Mouse (Mus musculus): Measurements from ENCODE around the gene Smok3c.
"Not testable (repeated sequence)": the region's sequence is repeated elsewhere in the genome, so short reads cannot be mapped to it uniquely, and the experiment has no call there.

Smok3c gene

GRCm38 (mm10) chr5:138052894-138053293, at the start of gene Smok3c:
TSS of gene Smok3c (plus strand) at chr5:138053194.
- DNase-seq (ENCODE audit: low spot score in 2 of 2) = not testable (repeated sequence)

GRCm38 (mm10) chr5:138009437-138009836, 43.6 kb upstream of the Smok3c start:
- DNase-seq (ENCODE audit: low spot score in 2 of 2) = no peak

GRCm38 (mm10) chr5:138012382-138012781, 40.6 kb upstream of the Smok3c start:
- DNase-seq (ENCODE audit: low spot score in 2 of 2) = no peak

GRCm38 (mm10) chr5:138016530-138016929, 36.5 kb upstream of the Smok3c start:
- no peak for DNase-seq (ENCODE audit: low spot score in 2 of 2)

GRCm38 (mm10) chr5:138016997-138017396, 36.0 kb upstream of the Smok3c start:
- no peak for DNase-seq (ENCODE audit: low spot score in 2 of 2)

GRCm38 (mm10) chr5:138019577-138019976, 33.4 kb upstream of the Smok3c start:
- DNase-seq (ENCODE audit: low spot score in 2 of 2) = not testable (repeated sequence)

- DNase-seq (ENCODE audit: low spot score in 2 of 2) = not testable (repeated sequence)
Measured at GRCm38 (mm10) chr5:138020961-138021479, 32.0 kb upstream of the Smok3c start, which contains the start of the genes Smok3a and Smok3b. TSS of gene Smok3a (plus strand) at chr5:138021261. TSS of gene Smok3b (plus strand) at chr5:138021429.

GRCm38 (mm10) chr5:138073803-138074202, 20.8 kb downstream of the Smok3c start:
- no peak for DNase-seq (ENCODE audit: low spot score in 2 of 2)

- no peak for DNase-seq (ENCODE audit: low spot score in 2 of 2)
Measured at GRCm38 (mm10) chr5:138075684-138076083, 22.7 kb downstream of the Smok3c start.

GRCm38 (mm10) chr5:138076148-138076547, 23.2 kb downstream of the Smok3c start:
- DNase-seq (ENCODE audit: low spot score in 2 of 2) = no peak

GRCm38 (mm10) chr5:138080456-138080855, 27.5 kb downstream of the Smok3c start:
- DNase-seq (ENCODE audit: low spot score in 2 of 2) = no peak

GRCm38 (mm10) chr5:138081446-138081845, 28.5 kb downstream of the Smok3c start:
- no peak for DNase-seq (ENCODE audit: low spot score in 2 of 2)

- no peak for DNase-seq (ENCODE audit: low spot score in 2 of 2)
Measured at GRCm38 (mm10) chr5:138083318-138083900, 30.4 kb downstream of the Smok3c start.

- no peak for DNase-seq (ENCODE audit: low spot score in 2 of 2)
Measured at GRCm38 (mm10) chr5:138083936-138084335, 30.9 kb downstream of the Smok3c start.

GRCm38 (mm10) chr5:138084507-138084906, 31.5 kb downstream of the Smok3c start:
- no peak for DNase-seq (ENCODE audit: low spot score in 2 of 2)

GRCm38 (mm10) chr5:138084996-138085395, 32.0 kb downstream of the Smok3c start, which contains the start of gene Zkscan1:
TSS of gene Zkscan1 (plus strand) at chr5:138085084.
- peak; percentile 59 to 62 for DNase-seq (ENCODE audit: low spot score in 2 of 2)

- DNase-seq (ENCODE audit: low spot score in 2 of 2) = peak in 1 of 2 experiments; percentile 52
Measured at GRCm38 (mm10) chr5:138085421-138085911, 32.5 kb downstream of the Smok3c start.

GRCm38 (mm10) chr5:138086842-138087241, 33.8 kb downstream of the Smok3c start:
- no peak for DNase-seq (ENCODE audit: low spot score in 2 of 2)

- DNase-seq (ENCODE audit: low spot score in 2 of 2) = no peak
Measured at GRCm38 (mm10) chr5:138088366-138088765, 35.4 kb downstream of the Smok3c start.

- DNase-seq (ENCODE audit: low spot score in 2 of 2) = no peak
Measured at GRCm38 (mm10) chr5:138089108-138089551, 36.1 kb downstream of the Smok3c start.

- no peak for DNase-seq (ENCODE audit: low spot score in 2 of 2)
Measured at GRCm38 (mm10) chr5:138090271-138090670, 37.3 kb downstream of the Smok3c start.

GRCm38 (mm10) chr5:138090737-138091136, 37.7 kb downstream of the Smok3c start:
- DNase-seq (ENCODE audit: low spot score in 2 of 2) = no peak

GRCm38 (mm10) chr5:138092771-138093170, 39.8 kb downstream of the Smok3c start:
- DNase-seq (ENCODE audit: low spot score in 2 of 2) = no peak
